Mouse (Mus musculus): ENCODE data around the gene Omp. TPM values are rescaled to one million over a fixed set of nuclear protein-coding genes. Genes with fewer than 3 reads are reported as not detected.

The Omp gene
- polyA plus RNA-seq, 1 experiment from 2014 or later: 0.17 TPM

GRCm38 (mm10) chr7:98173408-98173807 lies 28.1 kb upstream of the Omp start:
- WGBS: 28% methylated on average over 4 of the region's 4 CpGs
- Histone ChIP-seq H3K27ac (ENCODE audit: low read length) (no peak overlapping the region), H3K9ac (ENCODE audit: low read length) (no peak overlapping the region), H3K36me3 (ENCODE audit: control insufficient read depth, insufficient read depth) (no peaks in the 10 kb centered on the region), H3K9me3 (replicated peaks; ENCODE audit: control insufficient read depth, low read length) (no peaks in the 10 kb centered on the region), H3K4me1 (ENCODE audit: control insufficient read depth, insufficient read depth, low read length) (peaks cover 9% of the 10 kb centered on the region; the same call in 1 of the 2 replicates), H3K27me3 (ENCODE audit: control insufficient read depth, insufficient read depth, low read length) (no peaks in the 10 kb centered on the region), H3K4me2 (ENCODE audit: low read depth, low read length) (no peak overlapping the region), H3K4me3 (ENCODE audit: low read length) (no peak overlapping the region)
- no peak for ATAC-seq (replicated peaks; ENCODE audit: extremely low read depth, insufficient read depth, low FRiP score)

- Histone ChIP-seq H3K27me3 (ENCODE audit: control insufficient read depth, insufficient read depth, low read length) (no peaks in the 10 kb centered on the region), H3K9ac (ENCODE audit: low read length) (no peak overlapping the region), H3K36me3 (ENCODE audit: control insufficient read depth, insufficient read depth) (no peaks in the 10 kb centered on the region), H3K9me3 (replicated peaks; ENCODE audit: control insufficient read depth, low read length) (no peaks in the 10 kb centered on the region), H3K27ac (ENCODE audit: low read length) (no peak overlapping the region), H3K4me3 (ENCODE audit: low read length) (no peak overlapping the region), H3K4me1 (ENCODE audit: control insufficient read depth, insufficient read depth, low read length) (peaks cover 9% of the 10 kb centered on the region; the same call in 1 of the 2 replicates), H3K4me2 (ENCODE audit: low read depth, low read length) (no peak overlapping the region)
- WGBS: 82% methylated on average over 8 of the region's 8 CpGs
- no peak for ATAC-seq (replicated peaks; ENCODE audit: extremely low read depth, insufficient read depth, low FRiP score)
Measured at GRCm38 (mm10) chr7:98172661-98173060, 27.4 kb upstream of the Omp start.

GRCm38 (mm10) chr7:98171141-98172073 lies 26.1 kb upstream of the Omp start:
- 64% methylated on average over 6 of the region's 6 CpGs for WGBS
- H3K4me1 ChIP-seq (ENCODE audit: control insufficient read depth, insufficient read depth, low read length): peaks cover 5% of the 10 kb centered on the region; the same call in 1 of the 2 replicates
- no peak overlapping the region for H3K4me3 ChIP-seq (ENCODE audit: low read length)
- no peaks in the 10 kb centered on the region for H3K27me3 ChIP-seq (ENCODE audit: control insufficient read depth, insufficient read depth, low read length)
- no peak overlapping the region for H3K27ac ChIP-seq (ENCODE audit: low read length)
- no peak overlapping the region for H3K4me2 ChIP-seq (ENCODE audit: low read depth, low read length)
- H3K36me3 ChIP-seq (ENCODE audit: control insufficient read depth, insufficient read depth): no peaks in the 10 kb centered on the region
- no peaks in the 10 kb centered on the region for H3K9me3 ChIP-seq (replicated peaks; ENCODE audit: control insufficient read depth, low read length)
- peak; percentile 65 for ATAC-seq (replicated peaks; ENCODE audit: extremely low read depth, insufficient read depth, low FRiP score)
- H3K9ac ChIP-seq (ENCODE audit: low read length): no peak overlapping the region

- 54% methylated on average over 10 of the region's 10 CpGs for WGBS
Measured at GRCm38 (mm10) chr7:98164999-98165528, 19.8 kb upstream of the Omp start.

GRCm38 (mm10) chr7:98164382-98164998 lies 19.2 kb upstream of the Omp start:
- Histone ChIP-seq H3K27me3 (ENCODE audit: control insufficient read depth, insufficient read depth, low read length) (no peaks in the 10 kb centered on the region), H3K9me3 (replicated peaks; ENCODE audit: control insufficient read depth, low read length) (no peaks in the 10 kb centered on the region), H3K4me1 (ENCODE audit: control insufficient read depth, insufficient read depth, low read length) (peaks cover 20% of the 10 kb centered on the region), H3K36me3 (ENCODE audit: control insufficient read depth, insufficient read depth) (no peaks in the 10 kb centered on the region), H3K27ac (ENCODE audit: low read length) (0 out of 2 replicates have a peak overlapping the region, but pooled peaks have one; percentile 56), H3K4me3 (ENCODE audit: low read length) (no peak overlapping the region), H3K4me2 (ENCODE audit: low read depth, low read length) (no peak overlapping the region), H3K9ac (ENCODE audit: low read length) (no peak overlapping the region)
- WGBS: 77% methylated on average over 9 of the region's 9 CpGs
- ATAC-seq (replicated peaks; ENCODE audit: extremely low read depth, insufficient read depth, low FRiP score): no peak

More at GRCm38 (mm10) chr7:98164999-98165528, 19.8 kb upstream of the Omp start:
- Histone ChIP-seq H3K27ac (ENCODE audit: low read length) (peak overlapping the region; percentile 67), H3K4me3 (ENCODE audit: low read length) (no peak overlapping the region), H3K4me1 (ENCODE audit: control insufficient read depth, insufficient read depth, low read length) (peaks cover 18% of the 10 kb centered on the region), H3K9me3 (replicated peaks; ENCODE audit: control insufficient read depth, low read length) (no peaks in the 10 kb centered on the region), H3K36me3 (ENCODE audit: control insufficient read depth, insufficient read depth) (no peaks in the 10 kb centered on the region), H3K9ac (ENCODE audit: low read length) (peak overlapping the region; percentile 49), H3K4me2 (ENCODE audit: low read depth, low read length) (no peak overlapping the region; the same call in 1 of the 2 replicates), H3K27me3 (ENCODE audit: control insufficient read depth, insufficient read depth, low read length) (no peaks in the 10 kb centered on the region)
- peak; percentile 37; the same call in 1 of the 2 replicates for ATAC-seq (replicated peaks; ENCODE audit: extremely low read depth, insufficient read depth, low FRiP score)

- no peaks in the 10 kb centered on the region for H3K36me3 ChIP-seq (ENCODE audit: control insufficient read depth, insufficient read depth)
- H3K9me3 ChIP-seq (replicated peaks; ENCODE audit: control insufficient read depth, low read length): no peaks in the 10 kb centered on the region
- no peak for ATAC-seq (replicated peaks; ENCODE audit: extremely low read depth, insufficient read depth, low FRiP score)
- no peak overlapping the region for H3K4me2 ChIP-seq (ENCODE audit: low read depth, low read length)
- no peak overlapping the region for H3K4me3 ChIP-seq (ENCODE audit: low read length)
- H3K27me3 ChIP-seq (ENCODE audit: control insufficient read depth, insufficient read depth, low read length): no peaks in the 10 kb centered on the region
- no peak overlapping the region for H3K9ac ChIP-seq (ENCODE audit: low read length)
- peaks cover 20% of the 10 kb centered on the region for H3K4me1 ChIP-seq (ENCODE audit: control insufficient read depth, insufficient read depth, low read length)
- WGBS: 48% methylated on average over 3 of the region's 3 CpGs
- H3K27ac ChIP-seq (ENCODE audit: low read length): no peak overlapping the region
Measured at GRCm38 (mm10) chr7:98163700-98164099, 18.4 kb upstream of the Omp start.

- Histone ChIP-seq H3K9ac (ENCODE audit: low read length) (no peak overlapping the region), H3K4me3 (ENCODE audit: low read length) (no peak overlapping the region), H3K27ac (ENCODE audit: low read length) (no peak overlapping the region), H3K27me3 (ENCODE audit: control insufficient read depth, insufficient read depth, low read length) (no peaks in the 10 kb centered on the region), H3K36me3 (ENCODE audit: control insufficient read depth, insufficient read depth) (no peaks in the 10 kb centered on the region), H3K4me1 (ENCODE audit: control insufficient read depth, insufficient read depth, low read length) (peaks cover 20% of the 10 kb centered on the region), H3K9me3 (replicated peaks; ENCODE audit: control insufficient read depth, low read length) (no peaks in the 10 kb centered on the region), H3K4me2 (ENCODE audit: low read depth, low read length) (no peak overlapping the region)
- ATAC-seq (replicated peaks; ENCODE audit: extremely low read depth, insufficient read depth, low FRiP score): no peak
- WGBS: 63% methylated on average over 6 of the region's 6 CpGs
Measured at GRCm38 (mm10) chr7:98162239-98162638, 16.9 kb upstream of the Omp start.

GRCm38 (mm10) chr7:98160041-98160740 lies 14.9 kb upstream of the Omp start:
- H3K4me3 ChIP-seq (ENCODE audit: low read length): no peak overlapping the region
- H3K36me3 ChIP-seq (ENCODE audit: control insufficient read depth, insufficient read depth): no peaks in the 10 kb centered on the region
- H3K27me3 ChIP-seq (ENCODE audit: control insufficient read depth, insufficient read depth, low read length): no peaks in the 10 kb centered on the region
- H3K9me3 ChIP-seq (replicated peaks; ENCODE audit: control insufficient read depth, low read length): no peaks in the 10 kb centered on the region
- WGBS: 32% methylated on average over 8 of the region's 8 CpGs
- 0 out of 2 replicates have a peak overlapping the region, but pooled peaks have one; percentile 24 for H3K9ac ChIP-seq (ENCODE audit: low read length)
- no peak for ATAC-seq (replicated peaks; ENCODE audit: extremely low read depth, insufficient read depth, low FRiP score)
- H3K4me2 ChIP-seq (ENCODE audit: low read depth, low read length): no peak overlapping the region
- peak overlapping the region; percentile 41 for H3K27ac ChIP-seq (ENCODE audit: low read length)
- peaks cover 27% of the 10 kb centered on the region for H3K4me1 ChIP-seq (ENCODE audit: control insufficient read depth, insufficient read depth, low read length)
